Mouse (Mus musculus): ENCODE measurements around the gene Adamts1. TPM values are rescaled to one million over a fixed set of nuclear protein-coding genes. Genes with fewer than 3 reads are reported as not detected.

The Adamts1 gene
- polyA plus RNA-seq, 1 experiment from 2014 or later = 77.6 TPM

GRCm38 (mm10) chr16:85779775-85780174 is 23.1 kb downstream of the Adamts1 start:
- Histone ChIP-seq H3K9me3 (ENCODE audit: control insufficient read depth, low read length) (no peaks in the 10 kb centered on the region), H3K4me1 (replicated peaks; ENCODE audit: control insufficient read depth, insufficient read depth, low read length) (no peaks in the 10 kb centered on the region), H3K36me3 (ENCODE audit: control insufficient read depth, insufficient read depth, low read length) (no peaks in the 10 kb centered on the region), H3K4me3 (ENCODE audit: low read length) (no peak overlapping the region), H3K9ac (ENCODE audit: low read length) (no peak overlapping the region), H3K27ac (ENCODE audit: low read length) (no peak overlapping the region), H3K4me2 (ENCODE audit: low read depth, low read length) (no peak overlapping the region), H3K27me3 (ENCODE audit: control insufficient read depth, insufficient read depth, low read depth, low read length) (no peaks in the 10 kb centered on the region)
- peak; percentile 64; the same call in 1 of the 2 replicates for ATAC-seq (ENCODE audit: low read depth)

GRCm38 (mm10) chr16:85772272-85772671 is 30.6 kb downstream of the Adamts1 start:
- Histone ChIP-seq H3K27ac (ENCODE audit: low read length) (no peak overlapping the region), H3K4me2 (ENCODE audit: low read depth, low read length) (no peak overlapping the region), H3K9ac (ENCODE audit: low read length) (no peak overlapping the region), H3K9me3 (ENCODE audit: control insufficient read depth, low read length) (no peaks in the 10 kb centered on the region), H3K36me3 (ENCODE audit: control insufficient read depth, insufficient read depth, low read length) (no peaks in the 10 kb centered on the region), H3K27me3 (ENCODE audit: control insufficient read depth, insufficient read depth, low read depth, low read length) (no peaks in the 10 kb centered on the region), H3K4me1 (replicated peaks; ENCODE audit: control insufficient read depth, insufficient read depth, low read length) (peaks cover 3% of the 10 kb centered on the region; the same call in 1 of the 2 replicates), H3K4me3 (ENCODE audit: low read length) (no peak overlapping the region)
- WGBS = 59% methylated on average over 3 of the region's 3 CpGs
- no peak for ATAC-seq (ENCODE audit: low read depth)

- no peaks in the 10 kb centered on the region for H3K36me3 ChIP-seq (ENCODE audit: control insufficient read depth, insufficient read depth, low read length)
These were observed 35.6 kb downstream of the Adamts1 start for GRCm38 (mm10) chr16:85767341-85767740.

DNA sequence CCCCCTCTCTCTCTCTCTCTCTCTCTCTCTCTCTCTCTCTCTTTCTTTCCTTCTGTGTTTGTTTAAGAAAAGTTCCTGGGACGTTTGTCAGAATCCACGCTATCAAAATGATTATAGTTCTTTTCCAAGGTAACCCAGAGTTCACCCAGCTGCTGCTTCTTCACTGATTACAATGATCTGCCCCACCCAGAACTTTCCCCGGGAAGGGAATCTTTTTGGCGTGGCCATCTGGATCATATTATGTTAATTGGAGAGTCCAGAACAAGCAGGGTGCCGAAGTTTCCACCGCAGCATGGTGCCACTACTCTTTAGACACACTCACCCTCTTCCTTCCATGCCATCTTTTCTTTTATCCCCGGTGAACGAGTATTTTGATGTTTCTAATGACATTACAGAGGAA is 37.2 kb downstream of the Adamts1 start:
- Histone ChIP-seq H3K9ac (ENCODE audit: low read length) (no peak overlapping the region), H3K4me2 (ENCODE audit: low read depth, low read length) (no peak overlapping the region), H3K36me3 (ENCODE audit: control insufficient read depth, insufficient read depth, low read length) (no peaks in the 10 kb centered on the region), H3K4me1 (replicated peaks; ENCODE audit: control insufficient read depth, insufficient read depth, low read length) (peaks cover 5% of the 10 kb centered on the region; the same call in 1 of the 2 replicates), H3K9me3 (ENCODE audit: control insufficient read depth, low read length) (no peaks in the 10 kb centered on the region), H3K4me3 (ENCODE audit: low read length) (no peak overlapping the region), H3K27me3 (ENCODE audit: control insufficient read depth, insufficient read depth, low read depth, low read length) (no peaks in the 10 kb centered on the region), H3K27ac (ENCODE audit: low read length) (no peak overlapping the region)
- ATAC-seq (ENCODE audit: low read depth) = no peak
- 27% methylated on average over 8 of the region's 8 CpGs for WGBS

More at GRCm38 (mm10) chr16:85767341-85767740, 35.6 kb downstream of the Adamts1 start:
- Histone ChIP-seq H3K9me3 (ENCODE audit: control insufficient read depth, low read length) (no peaks in the 10 kb centered on the region), H3K27me3 (ENCODE audit: control insufficient read depth, insufficient read depth, low read depth, low read length) (no peaks in the 10 kb centered on the region), H3K4me2 (ENCODE audit: low read depth, low read length) (no peak overlapping the region), H3K4me1 (replicated peaks; ENCODE audit: control insufficient read depth, insufficient read depth, low read length) (peaks cover 5% of the 10 kb centered on the region; the same call in 1 of the 2 replicates), H3K4me3 (ENCODE audit: low read length) (no peak overlapping the region), H3K27ac (ENCODE audit: low read length) (no peak overlapping the region), H3K9ac (ENCODE audit: low read length) (no peak overlapping the region)
- ATAC-seq (ENCODE audit: low read depth) = no peak
- 24% methylated on average over 4 of the region's 4 CpGs for WGBS

- Histone ChIP-seq H3K36me3 (ENCODE audit: control insufficient read depth, insufficient read depth, low read length) (no peaks in the 10 kb centered on the region), H3K4me2 (ENCODE audit: low read depth, low read length) (no peak overlapping the region)
- ATAC-seq (ENCODE audit: low read depth) = no peak
These were observed 37.7 kb downstream of the Adamts1 start for GRCm38 (mm10) chr16:85765167-85765566.

GRCm38 (mm10) chr16:85762052-85762665 is 40.8 kb downstream of the Adamts1 start:
- 83% methylated on average over 10 of the region's 10 CpGs for WGBS
- Histone ChIP-seq H3K4me2 (ENCODE audit: low read depth, low read length) (no peak overlapping the region), H3K4me3 (ENCODE audit: low read length) (no peak overlapping the region), H3K27ac (ENCODE audit: low read length) (no peak overlapping the region), H3K36me3 (ENCODE audit: control insufficient read depth, insufficient read depth, low read length) (no peaks in the 10 kb centered on the region), H3K4me1 (replicated peaks; ENCODE audit: control insufficient read depth, insufficient read depth, low read length) (peaks cover 2% of the 10 kb centered on the region; the same call in 1 of the 2 replicates), H3K27me3 (ENCODE audit: control insufficient read depth, insufficient read depth, low read depth, low read length) (no peaks in the 10 kb centered on the region), H3K9me3 (ENCODE audit: control insufficient read depth, low read length) (no peaks in the 10 kb centered on the region), H3K9ac (ENCODE audit: low read length) (no peak overlapping the region)
- ATAC-seq (ENCODE audit: low read depth) = no peak

More at GRCm38 (mm10) chr16:85765167-85765566, 37.7 kb downstream of the Adamts1 start:
- Histone ChIP-seq H3K9me3 (ENCODE audit: control insufficient read depth, low read length) (no peaks in the 10 kb centered on the region), H3K27ac (ENCODE audit: low read length) (no peak overlapping the region), H3K4me3 (ENCODE audit: low read length) (no peak overlapping the region), H3K27me3 (ENCODE audit: control insufficient read depth, insufficient read depth, low read depth, low read length) (no peaks in the 10 kb centered on the region), H3K9ac (ENCODE audit: low read length) (no peak overlapping the region), H3K4me1 (replicated peaks; ENCODE audit: control insufficient read depth, insufficient read depth, low read length) (peaks cover 5% of the 10 kb centered on the region; the same call in 1 of the 2 replicates)
- WGBS = 58% methylated on average over 6 of the region's 6 CpGs

DNA sequence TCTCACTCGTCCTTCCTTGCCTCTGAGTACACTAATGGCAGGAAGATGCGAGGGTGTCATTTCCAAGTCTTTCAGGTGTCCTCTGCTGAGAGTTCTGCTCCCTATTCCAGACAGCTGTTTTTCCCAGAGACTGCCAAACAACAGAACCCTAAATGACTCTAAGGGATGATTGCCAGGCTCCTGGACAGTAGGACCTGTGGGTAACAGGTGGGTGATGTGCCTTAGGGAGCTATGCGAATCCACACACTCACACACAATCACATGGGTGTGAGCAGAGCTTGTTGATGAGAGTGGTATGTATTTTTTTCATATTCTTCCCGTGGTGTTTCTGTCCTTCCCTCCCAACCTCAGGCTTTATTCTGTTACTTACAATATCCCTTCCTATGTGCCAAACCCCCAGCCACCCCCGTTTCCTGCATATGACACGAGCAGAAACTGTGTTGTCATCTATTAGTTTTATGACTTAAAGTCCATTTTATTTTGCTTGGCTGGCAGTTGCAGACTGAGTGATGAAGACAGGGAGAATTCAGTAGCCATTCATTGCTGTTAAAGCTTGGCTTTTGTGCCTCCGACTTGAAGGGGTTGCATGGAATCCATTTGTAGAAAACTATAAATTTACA is 41.8 kb downstream of the Adamts1 start:
- WGBS = 63% methylated on average over 7 of the region's 7 CpGs
- ATAC-seq (ENCODE audit: low read depth) = no peak
- Histone ChIP-seq H3K36me3 (ENCODE audit: control insufficient read depth, insufficient read depth, low read length) (no peaks in the 10 kb centered on the region), H3K27ac (ENCODE audit: low read length) (no peak overlapping the region), H3K27me3 (ENCODE audit: control insufficient read depth, insufficient read depth, low read depth, low read length) (no peaks in the 10 kb centered on the region), H3K4me2 (ENCODE audit: low read depth, low read length) (no peak overlapping the region), H3K4me3 (ENCODE audit: low read length) (no peak overlapping the region), H3K9ac (ENCODE audit: low read length) (no peak overlapping the region), H3K4me1 (replicated peaks; ENCODE audit: control insufficient read depth, insufficient read depth, low read length) (peaks cover 2% of the 10 kb centered on the region; the same call in 1 of the 2 replicates), H3K9me3 (ENCODE audit: control insufficient read depth, low read length) (no peaks in the 10 kb centered on the region)

DNA sequence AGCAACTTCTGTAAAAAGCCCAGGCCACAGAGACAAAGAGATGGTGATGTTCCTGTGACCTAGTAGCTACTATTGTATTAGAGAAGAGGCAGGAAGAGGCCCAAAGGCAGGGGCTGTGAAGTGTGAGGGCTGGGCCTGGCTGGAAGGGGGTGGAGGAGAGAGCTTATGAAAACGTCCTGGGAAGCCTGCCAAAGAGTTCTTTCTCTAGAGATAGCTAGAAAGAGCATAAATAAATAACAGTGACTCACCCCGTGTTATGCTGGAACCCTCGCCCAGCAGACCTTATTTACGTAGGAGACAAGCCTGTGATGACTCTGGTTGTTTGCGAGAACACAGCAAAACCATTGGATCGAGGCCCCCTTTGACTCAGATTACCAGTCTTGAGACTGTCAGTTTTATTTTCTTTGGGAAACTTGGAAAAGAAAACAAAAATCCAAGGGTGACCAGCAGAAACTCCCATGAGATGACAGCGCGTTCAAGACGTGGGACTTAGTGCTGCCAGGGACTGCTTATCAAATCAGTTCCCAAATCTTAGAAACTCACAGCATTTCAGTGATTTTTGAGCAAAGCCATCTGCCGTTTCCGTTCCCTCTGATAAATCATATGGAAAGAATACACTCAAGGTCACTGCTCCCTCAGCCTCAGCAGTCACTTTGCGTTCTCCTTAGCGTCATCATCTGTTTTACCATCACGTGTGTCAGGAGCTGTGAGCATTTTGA is 46.7 kb downstream of the Adamts1 start:
- ATAC-seq (ENCODE audit: low read depth) = peak; percentile 97

DNA sequence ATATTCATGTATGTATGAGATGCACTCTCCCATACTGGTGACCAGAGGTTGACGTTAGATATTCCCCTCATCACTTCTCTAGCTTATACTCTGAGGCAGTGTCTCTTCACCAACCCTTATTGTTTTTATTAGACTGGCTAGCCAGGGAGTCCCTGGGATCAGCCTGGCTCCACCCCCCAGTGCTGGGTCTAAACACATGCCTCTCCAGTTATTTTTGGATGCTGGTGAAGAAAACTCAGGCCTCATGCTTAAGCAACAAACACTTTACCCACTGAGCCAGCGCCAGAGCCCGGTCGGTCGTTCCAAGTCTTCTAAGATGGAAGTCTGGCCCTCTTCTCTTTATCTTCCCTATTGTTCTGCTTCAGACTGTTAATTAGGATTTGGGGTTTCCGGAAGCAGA is 53.6 kb downstream of the Adamts1 start:
- Histone ChIP-seq H3K36me3 (ENCODE audit: control insufficient read depth, insufficient read depth, low read length) (no peaks in the 10 kb centered on the region), H3K9me3 (ENCODE audit: control insufficient read depth, low read length) (no peaks in the 10 kb centered on the region), H3K27ac (ENCODE audit: low read length) (peak overlapping the region; percentile 15), H3K4me3 (ENCODE audit: low read length) (no peak overlapping the region), H3K27me3 (ENCODE audit: control insufficient read depth, insufficient read depth, low read depth, low read length) (no peaks in the 10 kb centered on the region), H3K4me2 (ENCODE audit: low read depth, low read length) (no peak overlapping the region), H3K4me1 (replicated peaks; ENCODE audit: control insufficient read depth, insufficient read depth, low read length) (peaks cover 14% of the 10 kb centered on the region), H3K9ac (ENCODE audit: low read length) (no peak overlapping the region)
- 0 out of 2 replicates have a peak, but pooled peaks have one; percentile 15 for ATAC-seq (ENCODE audit: low read depth)
- 49% methylated on average over 6 of the region's 6 CpGs for WGBS

More for the DNA sequence above, 46.7 kb downstream of the Adamts1 start:
- 27% methylated on average over 14 of the region's 14 CpGs for WGBS
- H3K9me3 ChIP-seq (ENCODE audit: control insufficient read depth, low read length) = no peaks in the 10 kb centered on the region
- H3K9ac ChIP-seq (ENCODE audit: low read length) = no peak overlapping the region
- no peaks in the 10 kb centered on the region for H3K36me3 ChIP-seq (ENCODE audit: control insufficient read depth, insufficient read depth, low read length)
- no peaks in the 10 kb centered on the region for H3K27me3 ChIP-seq (ENCODE audit: control insufficient read depth, insufficient read depth, low read depth, low read length)
- no peak overlapping the region for H3K4me2 ChIP-seq (ENCODE audit: low read depth, low read length)
- H3K4me3 ChIP-seq (ENCODE audit: low read length) = no peak overlapping the region
- H3K4me1 ChIP-seq (replicated peaks; ENCODE audit: control insufficient read depth, insufficient read depth, low read length) = peaks cover 8% of the 10 kb centered on the region
- peak overlapping the region; percentile 91 for H3K27ac ChIP-seq (ENCODE audit: low read length)
